Mouse (Mus musculus): ENCODE data around the gene Acad9.

Gene Acad9
- long read RNA-seq, experiment 1, transcript Acad9-201 (18 exons, 3,930 nt), result major isoform, 36 of 40 reads
- long read RNA-seq, experiment 1, partial matches to known transcripts, result 2 of 40 reads
- long read RNA-seq, experiment 1, other reads (novel, unspliced or antisense), result 1 of 40 reads
- long read RNA-seq, experiment 2, transcript Acad9-201 (18 exons, 3,930 nt), result major isoform, 38 of 50 reads
- long read RNA-seq, experiment 2, partial matches to known transcripts, result 7 of 50 reads
- long read RNA-seq, experiment 2, other reads (novel, unspliced or antisense), result 3 of 50 reads

GRCm38 (mm10) chr3:36065843-36066651, at the start of gene Acad9:
TSS of gene Acad9 (plus strand) at chr3:36065979.
- intact Hi-C loops (cut with DNase I), result loop anchor here (10.0 kb wide), 2 partner anchors 91 to 311 kb away; partner anchors contain the start of gene Atp11b

GRCm38 (mm10) chr3:36025732-36026131, 40.0 kb upstream of the Acad9 start:
- intact Hi-C loops (cut with DNase I), result no loop called here

- intact Hi-C loops (cut with DNase I), result no loop called here
Measured at GRCm38 (mm10) chr3:36029993-36030392, 35.8 kb upstream of the Acad9 start.

- intact Hi-C loops (cut with DNase I), result no loop called here
Measured at GRCm38 (mm10) chr3:36031740-36032510, 33.9 kb upstream of the Acad9 start.

- intact Hi-C loops (cut with DNase I), result no loop called here
Measured at GRCm38 (mm10) chr3:36044520-36044919, 21.3 kb upstream of the Acad9 start.

- intact Hi-C loops (cut with DNase I), result no loop called here
Measured at GRCm38 (mm10) chr3:36045086-36045485, 20.7 kb upstream of the Acad9 start.

- intact Hi-C loops (cut with DNase I), result no loop called here
Measured at GRCm38 (mm10) chr3:36049106-36049505, 16.7 kb upstream of the Acad9 start.

- intact Hi-C loops (cut with DNase I), result no loop called here
Measured at GRCm38 (mm10) chr3:36053447-36053846, 12.3 kb upstream of the Acad9 start, which contains the start of gene Ccdc144b. TSS of gene Ccdc144b (minus strand) at chr3:36053547.

- intact Hi-C loops (cut with DNase I), result loop anchor here (5.0 to 10.0 kb wide), 3 partner anchors 58 to 305 kb away; partner anchors contain the start of genes Atp11b and Mccc1
Measured at GRCm38 (mm10) chr3:36060096-36060850, 5.5 kb upstream of the Acad9 start.

GRCm38 (mm10) chr3:36064592-36065061, 1.2 kb upstream of the Acad9 start:
- intact Hi-C loops (cut with DNase I), result loop anchor here (5.0 to 10.0 kb wide), 3 partner anchors 62 to 310 kb away; partner anchors contain the start of genes Atp11b and Mccc1

GRCm38 (mm10) chr3:36065166-36065565, 613 bp upstream of the Acad9 start:
- intact Hi-C loops (cut with DNase I), result loop anchor here (10.0 kb wide), 2 partner anchors 90 to 310 kb away; partner anchors contain the start of gene Atp11b

GRCm38 (mm10) chr3:36067731-36068130, 2.0 kb downstream of the Acad9 start:
- intact Hi-C loops (cut with DNase I), result loop anchor here (10.0 kb wide), 2 partner anchors 93 to 313 kb away; partner anchors contain the start of gene Atp11b

- intact Hi-C loops (cut with DNase I), result no loop called here
Measured at GRCm38 (mm10) chr3:36070436-36070835, 4.7 kb downstream of the Acad9 start.

- intact Hi-C loops (cut with DNase I), result no loop called here
Measured at GRCm38 (mm10) chr3:36071047-36071446, 5.3 kb downstream of the Acad9 start.

- intact Hi-C loops (cut with DNase I), result no loop called here
Measured at GRCm38 (mm10) chr3:36074231-36074630, 8.5 kb downstream of the Acad9 start.

GRCm38 (mm10) chr3:36075466-36075865, 9.7 kb downstream of the Acad9 start:
- intact Hi-C loops (cut with DNase I), result no loop called here

- intact Hi-C loops (cut with DNase I), result no loop called here
Measured at GRCm38 (mm10) chr3:36077386-36077785, 11.6 kb downstream of the Acad9 start.

- intact Hi-C loops (cut with DNase I), result no loop called here
Measured at GRCm38 (mm10) chr3:36079886-36080285, 14.1 kb downstream of the Acad9 start.

- intact Hi-C loops (cut with DNase I), result no loop called here
Measured at GRCm38 (mm10) chr3:36080741-36081140, 15.0 kb downstream of the Acad9 start.

- intact Hi-C loops (cut with DNase I), result no loop called here
Measured at GRCm38 (mm10) chr3:36082843-36083242, 17.1 kb downstream of the Acad9 start.

Measured in adrenal gland (tissue).